Mouse (Mus musculus) G1E-ER4 (cell line): ENCODE measurements around the gene Gm28230. TPM values are rescaled to one million over a fixed set of nuclear protein-coding genes. Genes with fewer than 3 reads are reported as not detected.

Experiments
- GATA1 ChIP-seq: IDR thresholded peaks from one replicate; pipeline ENCODE4 v1.8.0; 2012; ENCODE audit warnings: low read length, inconsistent platforms
- polyA plus RNA-seq: library from polyadenylated mRNA; stranded (reverse); fragments of >175 nt; gene quantifications from 2 replicates; pipeline ENCODE4 v1.2.3, GENCODE M21; 2012

Gm28230 gene
- polyA plus RNA-seq, 1 experiment, result not detected

DNA sequence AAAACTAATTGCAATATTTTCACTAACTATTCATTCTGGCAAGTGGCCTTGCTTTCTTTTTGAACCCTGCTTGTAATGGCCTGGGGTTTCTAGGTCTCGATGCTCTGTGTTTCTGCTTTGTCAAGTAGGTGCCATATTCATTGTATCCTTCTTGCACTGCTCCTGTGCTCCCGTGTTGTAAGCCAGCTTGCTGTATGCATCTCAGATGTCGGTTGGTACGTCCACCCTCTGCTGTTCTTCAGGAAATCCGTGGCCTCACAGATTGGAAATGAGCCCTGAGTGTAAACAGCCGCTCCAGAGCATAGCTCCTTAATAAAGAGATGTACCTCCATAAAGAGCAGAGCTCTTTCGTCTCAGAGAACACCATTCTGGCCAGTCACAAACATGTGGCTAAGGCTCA lies 18.9 kb upstream of the Gm28230 start:
- TF ChIP-seq GATA1, result no peak

DNA sequence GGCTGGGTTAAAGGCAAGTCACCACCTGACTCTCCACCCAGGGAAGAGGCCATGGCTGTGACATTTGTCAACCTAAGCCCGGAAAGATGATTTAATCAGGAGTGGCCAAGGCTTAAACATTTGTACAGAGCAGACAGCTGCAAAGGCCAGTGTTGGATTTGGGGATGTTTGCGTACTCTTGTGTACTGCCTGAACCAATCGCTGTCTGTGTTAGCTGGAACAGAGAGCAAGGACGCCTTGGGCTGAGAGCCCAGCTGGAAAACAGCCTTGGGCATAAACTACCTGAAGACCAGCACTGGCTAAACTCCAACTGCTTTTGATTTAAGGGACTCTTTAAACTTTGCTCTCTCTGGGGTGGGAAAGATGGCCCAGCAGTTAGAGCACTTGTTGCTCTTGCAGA lies 17.9 kb upstream of the Gm28230 start:
- no peak for TF ChIP-seq GATA1

- no peak for TF ChIP-seq GATA1
These were observed 16.8 kb upstream of the Gm28230 start for GRCm38 (mm10) chr2:74709465-74710419.

- TF ChIP-seq GATA1, result no peak
These were observed 15.5 kb upstream of the Gm28230 start for GRCm38 (mm10) chr2:74710929-74711543.

DNA sequence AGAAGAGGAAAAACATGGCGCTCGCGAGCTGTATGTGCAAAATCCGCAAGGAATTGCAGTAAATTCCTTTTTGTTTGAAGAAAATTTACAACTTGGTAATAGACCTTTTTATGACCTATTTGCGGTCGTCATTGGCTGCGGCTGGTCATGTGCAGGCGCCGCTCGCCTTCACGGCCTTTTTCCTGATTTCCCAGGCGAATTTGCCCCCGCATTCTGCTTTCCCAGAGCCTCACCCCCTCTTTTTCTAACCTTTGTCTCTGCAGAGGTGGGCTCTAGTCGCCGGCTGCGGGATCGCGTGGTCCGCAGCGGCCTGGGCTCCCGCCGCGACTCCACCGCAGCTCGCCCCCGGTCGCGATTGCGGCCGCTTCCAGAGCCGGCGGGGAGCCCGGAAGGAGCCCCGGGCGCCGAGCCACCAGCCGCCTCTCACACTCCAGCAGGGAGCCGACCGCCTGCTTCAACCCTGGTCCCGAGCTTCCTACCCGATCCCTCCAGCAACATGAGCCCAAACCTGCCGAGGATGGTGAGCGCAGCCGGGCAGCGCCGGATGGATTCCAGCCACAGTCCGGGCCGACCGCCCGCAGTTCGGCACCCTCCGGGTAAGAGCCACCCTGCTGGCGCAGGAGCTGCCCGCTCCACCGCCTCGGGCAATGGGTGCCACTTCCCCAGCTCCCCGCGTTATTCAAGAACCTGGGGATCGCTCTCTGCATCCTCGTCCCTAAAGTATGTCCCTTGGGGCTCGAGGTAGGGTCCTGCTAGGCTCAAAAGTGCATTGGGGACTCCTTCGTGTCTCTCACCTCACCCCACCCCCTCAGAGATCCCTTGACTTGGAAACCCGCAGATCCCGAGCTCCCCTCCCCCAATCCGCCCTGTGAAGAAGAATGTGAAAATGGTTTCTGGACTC lies 14.6 kb upstream of the Gm28230 start, which contains the start of the genes Hoxd3 and Hoxd4:
TSS of gene Hoxd3 (plus strand) at position 207 of the 901 bp plus-strand sequence.
TSS of gene Hoxd4 (plus strand) at position 209 of the 901 bp plus-strand sequence.
- TF ChIP-seq GATA1, result no peak

DNA sequence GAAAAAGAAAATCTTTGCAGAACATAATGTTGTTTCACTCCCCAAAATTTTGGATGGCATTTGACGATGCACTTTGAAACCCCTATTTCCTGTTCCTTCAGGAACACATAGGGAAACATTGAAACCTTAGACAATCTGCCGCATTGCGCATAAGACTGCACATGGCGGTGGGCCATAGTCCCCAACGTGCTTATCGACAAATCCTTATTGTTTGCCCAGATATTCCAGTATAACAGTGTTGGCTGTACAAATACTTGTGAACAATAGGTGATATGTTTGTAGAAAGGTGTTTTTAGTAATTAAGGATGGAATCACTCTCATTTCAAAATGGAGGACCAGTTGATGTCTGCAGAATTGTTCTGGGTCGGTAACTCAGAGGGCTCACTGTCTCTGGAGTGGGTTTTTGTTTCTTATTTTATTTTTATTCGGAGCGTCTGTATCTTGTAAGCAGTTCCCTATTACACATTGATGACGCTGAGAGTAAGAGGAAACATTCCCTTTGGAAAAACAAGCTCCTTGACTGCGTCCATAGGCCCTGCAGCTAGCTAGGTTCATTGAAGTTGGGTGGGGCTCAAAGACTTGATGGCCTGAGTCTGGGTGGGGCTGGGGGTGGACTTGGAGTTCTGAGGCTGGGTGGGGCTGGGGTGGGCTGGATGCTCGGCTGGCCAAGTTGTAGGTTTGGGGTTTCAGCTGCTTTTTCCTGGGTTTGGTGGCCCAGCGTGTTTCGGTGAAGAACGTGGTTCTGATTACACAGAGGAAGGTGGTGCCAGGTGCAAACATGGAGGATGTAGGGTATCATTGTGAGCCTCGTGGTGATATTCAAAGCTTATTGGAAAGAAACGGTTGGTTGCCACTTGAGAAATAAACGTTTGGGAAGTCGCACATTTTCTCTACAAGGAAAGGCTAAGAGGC lies 13.0 kb upstream of the Gm28230 start:
- TF ChIP-seq GATA1, result no peak

GRCm38 (mm10) chr2:74714156-74714789 lies 12.3 kb upstream of the Gm28230 start:
- TF ChIP-seq GATA1, result no peak

GRCm38 (mm10) chr2:74714881-74715280 lies 11.6 kb upstream of the Gm28230 start:
- TF ChIP-seq GATA1, result no peak

DNA sequence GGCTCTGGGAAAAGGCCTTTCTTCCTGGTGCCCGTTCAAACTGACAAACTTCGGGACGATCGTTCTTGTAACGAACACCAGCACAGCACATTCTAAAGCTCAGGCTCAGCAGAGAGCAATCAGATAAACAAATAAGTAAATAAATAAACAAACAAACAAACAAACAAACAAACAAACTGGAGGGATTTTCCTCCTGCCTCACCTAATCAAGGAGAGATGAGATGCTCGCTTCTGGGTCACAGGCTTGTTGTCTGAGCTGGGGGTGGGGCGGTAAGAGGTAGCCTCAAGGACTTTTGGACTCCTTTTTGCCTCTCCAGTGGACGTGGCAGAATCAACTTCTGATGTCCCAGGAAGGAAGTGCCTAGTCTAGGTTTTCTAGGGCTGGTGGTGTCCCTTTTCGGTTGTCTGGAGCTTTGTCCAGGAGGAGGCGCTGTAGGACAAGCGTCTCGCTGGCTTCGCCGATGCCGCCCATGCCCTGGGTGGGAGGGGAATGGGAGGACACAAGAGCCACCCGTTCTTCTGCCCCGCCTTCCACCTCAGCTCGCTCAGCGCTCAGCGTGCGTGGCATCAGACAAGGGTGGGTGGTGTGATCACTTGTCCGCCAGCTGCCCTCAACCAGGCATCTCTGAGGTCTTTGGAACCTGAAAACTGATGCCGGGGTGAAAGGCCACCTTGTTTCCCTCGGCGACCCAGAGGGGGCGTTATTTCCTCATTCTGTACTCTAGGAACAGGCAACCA lies 10.9 kb upstream of the Gm28230 start:
- no peak for TF ChIP-seq GATA1

GRCm38 (mm10) chr2:74720384-74720783 lies 6.1 kb upstream of the Gm28230 start:
- TF ChIP-seq GATA1, result no peak

DNA sequence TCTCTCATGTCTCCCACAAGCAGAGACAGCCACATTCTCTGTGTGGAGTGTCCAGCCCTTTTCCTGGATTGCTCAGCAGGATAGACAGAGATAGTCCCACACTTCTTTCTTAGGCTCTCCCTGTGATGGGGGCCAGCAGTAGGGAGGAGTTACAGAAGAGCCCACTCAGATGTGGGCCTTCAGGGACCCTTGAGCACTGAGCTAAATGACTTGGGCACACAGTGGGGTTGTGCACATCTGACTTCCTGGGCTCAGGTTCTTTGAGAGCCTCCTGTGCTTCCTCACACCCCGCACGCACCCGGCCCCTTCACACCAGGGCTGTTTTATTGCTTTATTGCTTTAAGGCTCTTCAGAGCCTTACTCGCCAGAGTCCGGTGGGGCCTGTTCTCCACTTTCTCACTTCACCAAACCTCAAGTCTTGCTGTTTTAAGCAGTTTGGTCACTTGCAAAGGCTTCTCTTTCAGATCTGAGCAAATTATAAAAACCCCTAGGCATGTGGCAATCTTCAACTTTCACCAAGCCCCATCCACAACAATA lies 5.5 kb upstream of the Gm28230 start:
- no peak for TF ChIP-seq GATA1

- TF ChIP-seq GATA1, result no peak
These were observed 4.6 kb upstream of the Gm28230 start for GRCm38 (mm10) chr2:74721882-74722281.

GRCm38 (mm10) chr2:74722949-74723348 lies 3.6 kb upstream of the Gm28230 start:
- no peak for TF ChIP-seq GATA1
